Mouse (Mus musculus): ENCODE results near the gene Cdh23. TPM values are rescaled to one million over a fixed set of nuclear protein-coding genes. Genes with fewer than 3 reads are reported as not detected.
A peak's percentile ranks its signal among the peaks of the same experiment; 100 is the strongest.

Cdh23 gene
- total RNA-seq, 2 experiments from 2014 or later: 1.2 to 2.2 TPM

GRCm38 (mm10) chr10:60279290-60279940 is 416.9 kb downstream of the Cdh23 start:
- Histone ChIP-seq H3K4me3 (peak overlapping the region; percentile 66), H3K27ac (peak overlapping the region; percentile 80)
- DNase-seq (ENCODE audit: extremely low spot score in 1 of 2, low spot score in 2 of 2): no peak
- no peak for TF ChIP-seq CTCF (IDR thresholded peaks at IDR 0.05)
- intact Hi-C loops (cut with DNase I): no loop called here

GRCm38 (mm10) chr10:60278786-60279185 is 417.5 kb downstream of the Cdh23 start:
- Histone ChIP-seq H3K4me3 (peak overlapping the region; percentile 66), H3K27ac (peak overlapping the region; percentile 100)
- no peak for TF ChIP-seq CTCF (IDR thresholded peaks at IDR 0.05)
- DNase-seq (ENCODE audit: extremely low spot score in 1 of 2, low spot score in 2 of 2): no peak
- intact Hi-C loops (cut with DNase I): no loop called here

- no peak for TF ChIP-seq CTCF (IDR thresholded peaks at IDR 0.05)
- Histone ChIP-seq H3K27ac (peak overlapping the region; percentile 100), H3K4me3 (peak overlapping the region; percentile 66)
- intact Hi-C loops (cut with DNase I): no loop called here
- DNase-seq (ENCODE audit: extremely low spot score in 1 of 2, low spot score in 2 of 2): no peak
Observed at GRCm38 (mm10) chr10:60278006-60278399, 418.3 kb downstream of the Cdh23 start.

GRCm38 (mm10) chr10:60277207-60278005 is 418.9 kb downstream of the Cdh23 start, which contains the start of gene Psap:
Psap (plus strand) TSS chr10:60277627.
- Histone ChIP-seq H3K4me3 (peak within 1 kb of the TSS; percentile 66), H3K27ac (peak within 1 kb of the TSS; percentile 100)
- TF ChIP-seq CTCF (IDR thresholded peaks at IDR 0.05): no peak; the same call in 1 of the 2 replicates
- peak; percentile 96 to 97 for DNase-seq (ENCODE audit: extremely low spot score in 1 of 2, low spot score in 2 of 2)
- intact Hi-C loops (cut with DNase I): no loop called here

- Histone ChIP-seq H3K4me3 (no peak overlapping the region), H3K27ac (no peak overlapping the region)
- TF ChIP-seq CTCF (IDR thresholded peaks at IDR 0.05): no peak
- intact Hi-C loops (cut with DNase I): no loop called here
- DNase-seq (ENCODE audit: extremely low spot score in 1 of 2, low spot score in 2 of 2): no peak
Observed at GRCm38 (mm10) chr10:60273382-60273781, 422.9 kb downstream of the Cdh23 start.

GRCm38 (mm10) chr10:60272241-60272640 is 424.0 kb downstream of the Cdh23 start:
- intact Hi-C loops (cut with DNase I): no loop called here
- TF ChIP-seq CTCF (IDR thresholded peaks at IDR 0.05): no peak
- no peak overlapping the region for H3K27ac ChIP-seq
- no peak overlapping the region for H3K4me3 ChIP-seq
- no peak for DNase-seq (ENCODE audit: extremely low spot score in 1 of 2, low spot score in 2 of 2)

- H3K27ac ChIP-seq: no peak overlapping the region
- no peak for DNase-seq (ENCODE audit: extremely low spot score in 1 of 2, low spot score in 2 of 2)
- H3K4me3 ChIP-seq: no peak overlapping the region
- intact Hi-C loops (cut with DNase I): no loop called here
- no peak for TF ChIP-seq CTCF (IDR thresholded peaks at IDR 0.05)
Observed at GRCm38 (mm10) chr10:60271015-60271414, 425.3 kb downstream of the Cdh23 start.

- Histone ChIP-seq H3K27ac (no peak overlapping the region), H3K4me3 (no peak overlapping the region)
- no peak for TF ChIP-seq CTCF (IDR thresholded peaks at IDR 0.05)
- intact Hi-C loops (cut with DNase I): no loop called here
- DNase-seq (ENCODE audit: extremely low spot score in 1 of 2, low spot score in 2 of 2): no peak
Observed at GRCm38 (mm10) chr10:60269141-60270064, 426.9 kb downstream of the Cdh23 start.

GRCm38 (mm10) chr10:60268738-60269137 is 427.6 kb downstream of the Cdh23 start:
- no peak overlapping the region for H3K4me3 ChIP-seq
- no peak for DNase-seq (ENCODE audit: extremely low spot score in 1 of 2, low spot score in 2 of 2)
- TF ChIP-seq CTCF (IDR thresholded peaks at IDR 0.05): no peak
- no peak overlapping the region for H3K27ac ChIP-seq
- intact Hi-C loops (cut with DNase I): no loop called here

- no peak for DNase-seq (ENCODE audit: extremely low spot score in 1 of 2, low spot score in 2 of 2)
- intact Hi-C loops (cut with DNase I): no loop called here
- no peak overlapping the region for H3K27ac ChIP-seq
- no peak overlapping the region for H3K4me3 ChIP-seq
- no peak for TF ChIP-seq CTCF (IDR thresholded peaks at IDR 0.05)
Observed at GRCm38 (mm10) chr10:60266842-60267401, 429.4 kb downstream of the Cdh23 start.

- Histone ChIP-seq H3K27ac (no peak overlapping the region), H3K4me3 (no peak overlapping the region)
- TF ChIP-seq CTCF (IDR thresholded peaks at IDR 0.05): no peak
- no peak for DNase-seq (ENCODE audit: extremely low spot score in 1 of 2, low spot score in 2 of 2)
- intact Hi-C loops (cut with DNase I): no loop called here
Observed at GRCm38 (mm10) chr10:60265252-60265651, 431.0 kb downstream of the Cdh23 start.
